Mouse (Mus musculus) MEL (cell line): ENCODE results near the gene Ddx1.

ENCODE experiments used
- CTCF ChIP-seq, 3 experiments: IDR thresholded peaks in 2 of 3; conservative IDR thresholded peaks in 1 of 3; 2 replicates each; pipeline ENCODE4 v1.5.1; 2011 to 2012; ENCODE audit warnings: low read length in 3 of 3, low read depth in 2 of 3, mild to moderate bottlenecking in 2 of 3, improper control_type of control experiment in 1 of 3, inconsistent platforms in 1 of 3, mixed read lengths in 1 of 3, moderate library complexity in 1 of 3; ENCODE audit not compliant: control insufficient read depth in 1 of 3, insufficient read depth in 1 of 3, poor library complexity in 1 of 3, severe bottlenecking in 1 of 3
- E2F4 ChIP-seq: IDR thresholded peaks from 2 replicates; pipeline ENCODE4 v1.6.1; 2011; ENCODE audit warnings: low read depth, low read length, improper control_type of control experiment, borderline replicate concordance
- EP300 ChIP-seq, 2 experiments: IDR thresholded peaks; 2 replicates each; pipeline ENCODE4 v1.6.1; 2011; ENCODE audit warnings: improper control_type of control experiment in 2 of 2, low read length in 2 of 2, low read depth in 1 of 2, mild to moderate bottlenecking in 1 of 2
- JUND ChIP-seq: IDR thresholded peaks from 2 replicates; pipeline ENCODE4 v1.6.1; 2011; ENCODE audit warnings: low read depth, mild to moderate bottlenecking, improper control_type of control experiment, low read length
- MAFK ChIP-seq: IDR thresholded peaks from 2 replicates; pipeline ENCODE4 v1.6.1; 2011; ENCODE audit warnings: low read depth, mild to moderate bottlenecking, low read length, improper control_type of control experiment, borderline replicate concordance
- NRF1 ChIP-seq: IDR thresholded peaks from 2 replicates; pipeline ENCODE4 v1.6.1; 2014; ENCODE audit warnings: low read depth, mild to moderate bottlenecking, inconsistent platforms, low read length, improper control_type of control experiment, moderate library complexity; ENCODE audit not compliant: poor library complexity, insufficient read depth, severe bottlenecking
- POLR2A ChIP-seq, 2 experiments: IDR thresholded peaks; 2 replicates each; pipeline ENCODE4 v1.6.1; 2011 to 2012; ENCODE audit warnings: low read length in 2 of 2, mild to moderate bottlenecking in 2 of 2, control low read depth in 1 of 2, improper control_type of control experiment in 1 of 2, low read depth in 1 of 2, moderate library complexity in 1 of 2; ENCODE audit not compliant: control insufficient read depth in 1 of 2, insufficient read depth in 1 of 2, poor library complexity in 1 of 2
- USF2 ChIP-seq, 2 experiments: IDR thresholded peaks; 2 replicates each; pipeline ENCODE4 v1.6.1; 2011 to 2012; ENCODE audit warnings: improper control_type of control experiment in 2 of 2, low read length in 2 of 2, borderline replicate concordance in 1 of 2, inconsistent platforms in 1 of 2, low read depth in 1 of 2, mild to moderate bottlenecking in 1 of 2; ENCODE audit not compliant: insufficient read depth in 1 of 2
- ZKSCAN1 ChIP-seq: IDR thresholded peaks from 2 replicates; pipeline ENCODE4 v1.6.1; 2012; ENCODE audit warnings: low read depth, mild to moderate bottlenecking, inconsistent platforms, low read length, improper control_type of control experiment, moderate library complexity
- ZMIZ1 ChIP-seq: IDR thresholded peaks from 2 replicates; pipeline ENCODE4 v1.6.1; 2012; ENCODE audit warnings: low read depth, mild to moderate bottlenecking, inconsistent platforms, low read length, improper control_type of control experiment, moderate library complexity

GRCm38 (mm10) chr12:13198157-13198556 is 50.9 kb downstream of the Ddx1 start:
- TF ChIP-seq E2F4 (no peak), EP300 (IDR thresholded peaks at IDR 0.05; ENCODE audit: low read depth in 1 of 2, low read length in 2 of 2) (no peak), JUND (no peak), ZMIZ1 (no peak), CTCF (IDR thresholded peaks at IDR 0.05 in 2 of 3, conservative IDR thresholded peaks at IDR 0.05 in 1 of 3; ENCODE audit: control insufficient read depth in 1 of 3, insufficient read depth in 1 of 3, low read depth in 2 of 3, low read length in 3 of 3, poor library complexity in 1 of 3, severe bottlenecking in 1 of 3) (no peak), NRF1 (no peak), USF2 (IDR thresholded peaks at IDR 0.05; ENCODE audit: borderline replicate concordance in 1 of 2, insufficient read depth in 1 of 2, low read depth in 1 of 2, low read length in 2 of 2) (no peak), ZKSCAN1 (no peak), MAFK (no peak), POLR2A (IDR thresholded peaks at IDR 0.05; ENCODE audit: control insufficient read depth in 1 of 2, insufficient read depth in 1 of 2, low read depth in 1 of 2, low read length in 2 of 2, poor library complexity in 1 of 2) (no peak)
